Mouse (Mus musculus) left cerebral cortex, postnatal 10 days (tissue): ENCODE results near the gene Cbwd1. TPM values are rescaled to one million over a fixed set of nuclear protein-coding genes. Genes with fewer than 3 reads are reported as not detected.

Experiments
- DNase-seq, 2 experiments: peaks; one replicate each; pipeline ENCODE4 v3.0.0; 2021 to 2022; ENCODE audit warnings: low spot score in 2 of 2, mixed read lengths in 1 of 2; ENCODE audit errors: extremely low spot score in 1 of 2
- intact Hi-C: fragments of 180-260 bp; cut with DNase I; formaldehyde crosslinking; loops from one replicate; pipeline ENCODE4 v1.15.1; 2025
- total RNA-seq, 2 experiments: library from RNA; stranded (reverse); gene quantifications; 2 replicates each; pipeline ENCODE4 v1.2.3; 2021

The Cbwd1 gene
- total RNA-seq, result 10 to 100 TPM; 11.9 to 12.9 TPM

DNA sequence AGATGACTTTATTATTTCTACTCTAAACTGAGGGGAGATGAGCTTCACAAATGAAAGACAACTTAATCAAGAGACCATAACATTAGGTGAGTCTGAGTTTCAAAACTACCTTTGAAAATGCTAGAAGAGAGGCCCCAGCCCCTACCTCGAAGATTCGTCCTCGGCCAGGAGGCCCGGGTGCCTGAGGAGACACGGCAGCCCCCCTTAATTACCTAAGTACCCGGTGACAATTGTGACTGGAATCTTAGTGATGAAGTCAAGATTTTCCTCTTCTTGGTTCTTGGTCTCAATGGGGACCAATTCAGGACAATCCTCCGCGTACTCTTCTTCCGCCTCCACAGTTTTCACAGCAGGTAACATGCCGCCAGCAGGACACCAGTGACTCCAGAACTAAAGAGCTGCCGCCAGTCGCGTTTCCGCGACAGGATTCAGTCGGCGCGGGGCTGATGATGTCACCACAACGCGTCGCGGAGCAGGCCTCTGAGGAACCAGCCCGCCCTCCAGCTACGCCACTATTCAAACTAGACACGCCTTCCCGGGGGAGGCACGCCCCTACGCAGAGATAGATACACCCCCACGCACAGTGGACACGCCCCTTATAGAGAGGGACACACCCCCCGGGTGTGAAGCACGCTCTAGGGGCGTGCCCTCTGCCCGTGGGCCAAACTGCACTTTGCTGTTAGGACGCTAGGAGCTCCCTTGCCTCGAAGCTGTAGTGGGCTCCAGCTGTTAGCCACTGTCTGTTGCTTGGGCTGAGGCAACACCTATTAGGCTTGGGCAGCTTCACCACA is at the start of gene Cbwd1:
Gene Cbwd1, minus strand, starts transcription at position 439 of the 791 bp plus-strand sequence.
- DNase-seq, result peak; percentile 96 to 98
- intact Hi-C loops, result loop anchor here (10.0 kb wide), 2 partner anchors 143 to 373 kb away; no protein-coding TSS in a partner anchor

DNA sequence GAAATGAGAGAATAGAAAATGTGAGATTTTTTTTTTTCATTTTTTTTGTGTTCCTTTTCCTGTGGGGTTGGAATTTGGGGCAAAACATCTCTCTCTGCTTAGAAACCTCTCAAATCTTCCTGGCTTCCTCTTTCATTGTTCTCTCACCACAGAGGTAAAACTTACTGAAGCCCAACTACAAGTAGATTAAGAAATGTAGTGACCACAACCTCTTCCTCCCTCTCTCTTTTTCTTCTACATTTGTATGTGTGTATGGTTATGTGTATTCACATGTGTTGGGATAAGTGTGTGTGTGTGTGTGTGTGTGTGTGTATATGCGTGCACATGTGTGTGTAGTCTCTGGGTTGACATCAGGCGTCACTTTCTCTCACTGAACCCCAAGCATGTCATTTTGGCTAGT is 47.1 kb upstream of the Cbwd1 start:
- DNase-seq, result no peak
- intact Hi-C loops, result no loop called here

GRCm38 (mm10) chr19:25006686-25007085 is 45.3 kb upstream of the Cbwd1 start:
- intact Hi-C loops, result no loop called here
- no peak for DNase-seq

- DNase-seq, result no peak
- intact Hi-C loops, result no loop called here
Measured at GRCm38 (mm10) chr19:25003810-25004209, 42.4 kb upstream of the Cbwd1 start.

DNA sequence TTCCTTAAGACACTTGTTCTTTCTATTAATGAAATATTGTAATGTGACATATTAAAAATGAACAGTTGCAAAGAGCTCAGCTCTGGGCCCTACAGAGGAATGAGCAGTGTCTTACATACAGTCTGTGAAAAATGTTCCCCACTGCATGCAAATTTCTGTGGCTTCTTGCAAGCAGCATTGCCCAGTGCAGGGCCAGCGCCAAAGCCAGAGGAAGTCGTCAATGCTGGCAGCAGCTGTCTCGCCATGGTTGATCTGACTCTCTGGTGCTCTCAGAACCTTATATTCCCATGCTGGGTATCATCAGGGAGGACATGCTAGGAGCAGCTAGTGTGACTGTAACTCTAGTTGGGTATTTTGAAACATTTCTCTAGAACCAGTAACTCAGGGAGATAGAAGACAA is 41.4 kb upstream of the Cbwd1 start:
- intact Hi-C loops, result no loop called here
- DNase-seq, result no peak

DNA sequence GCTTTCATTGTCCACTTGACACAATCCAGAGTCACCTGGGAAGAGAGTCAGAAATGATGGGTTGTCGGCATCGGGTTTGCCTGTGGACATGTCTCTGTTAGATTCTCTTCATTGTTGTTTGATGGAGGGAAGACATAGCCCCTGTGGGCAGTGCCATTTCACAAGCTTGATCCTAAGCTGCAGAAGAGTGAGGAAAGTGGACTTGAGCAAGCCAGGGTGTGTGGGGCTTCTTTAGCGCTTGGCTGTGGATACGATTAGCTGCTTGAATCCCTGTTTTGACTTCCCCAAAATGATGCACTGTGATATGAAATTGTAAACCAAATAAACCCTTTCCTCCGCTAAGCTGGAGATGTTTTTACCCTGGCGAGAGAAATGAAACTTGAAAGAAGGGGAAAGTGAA is 40.6 kb upstream of the Cbwd1 start:
- no peak for DNase-seq
- intact Hi-C loops, result no loop called here

GRCm38 (mm10) chr19:25000153-25000552 is 38.7 kb upstream of the Cbwd1 start:
- DNase-seq, result no peak
- intact Hi-C loops, result no loop called here

DNA sequence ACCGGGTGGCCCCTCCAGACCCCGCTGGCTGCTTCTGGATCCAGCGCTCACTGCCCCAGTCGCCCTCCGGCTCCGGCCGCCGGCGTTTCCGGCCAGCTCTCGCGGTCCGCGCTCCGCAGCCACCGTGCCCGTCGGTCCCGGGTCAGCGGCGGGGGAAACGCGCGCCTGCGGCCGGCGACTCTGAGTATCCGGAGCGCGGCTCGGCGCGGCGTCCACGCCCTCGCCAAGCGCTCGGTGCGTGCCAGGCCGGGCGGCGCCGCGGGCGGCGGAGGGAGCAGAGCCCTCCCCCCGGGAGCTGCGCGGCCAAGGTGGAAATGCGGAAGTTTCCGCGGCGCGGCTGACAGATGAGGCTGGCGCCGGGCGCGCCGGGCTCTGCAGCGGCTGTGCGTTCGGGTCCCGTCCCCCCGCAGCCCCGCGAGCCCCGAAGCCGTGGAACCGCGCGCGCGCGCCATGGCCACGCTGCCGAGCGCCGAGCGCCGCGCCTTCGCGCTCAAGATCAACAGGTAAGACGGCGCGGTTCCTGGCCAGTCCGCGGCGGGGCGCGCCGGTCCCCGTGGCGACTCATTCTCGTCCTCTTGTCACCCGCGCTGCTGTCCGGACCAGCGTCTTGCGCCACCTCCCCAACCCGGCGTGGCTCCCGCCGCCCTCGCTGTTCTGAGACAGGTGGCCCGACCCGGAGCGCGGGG is 37.9 kb upstream of the Cbwd1 start, which contains the start of gene Dock8:
Gene Dock8, plus strand, starts transcription at position 334 of the 686 bp plus-strand sequence.
- intact Hi-C loops, result no loop called here
- DNase-seq, result peak in 1 of 2 experiments; percentile 70

DNA sequence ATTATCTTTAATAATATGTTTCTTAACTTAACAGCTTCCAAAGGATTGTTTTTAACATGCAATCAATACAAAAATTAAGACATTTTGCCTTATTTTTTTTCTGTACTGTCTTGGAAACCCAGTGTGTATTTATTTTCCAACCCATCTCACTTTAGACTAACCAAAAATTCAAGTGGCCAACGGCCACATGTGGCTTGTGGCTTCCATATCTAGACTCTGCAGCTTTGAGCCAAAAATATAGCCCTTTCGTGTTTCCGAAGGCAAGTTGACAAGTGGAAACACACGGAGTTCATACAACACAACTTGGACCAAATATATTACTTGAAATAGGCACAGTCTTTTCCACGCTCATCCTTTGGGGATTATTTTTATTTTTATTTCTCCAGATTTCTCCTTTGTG is 37.2 kb upstream of the Cbwd1 start:
- intact Hi-C loops, result no loop called here
- DNase-seq, result no peak

GRCm38 (mm10) chr19:24996815-24997704 is 35.6 kb upstream of the Cbwd1 start:
- no peak for DNase-seq
- intact Hi-C loops, result no loop called here

DNA sequence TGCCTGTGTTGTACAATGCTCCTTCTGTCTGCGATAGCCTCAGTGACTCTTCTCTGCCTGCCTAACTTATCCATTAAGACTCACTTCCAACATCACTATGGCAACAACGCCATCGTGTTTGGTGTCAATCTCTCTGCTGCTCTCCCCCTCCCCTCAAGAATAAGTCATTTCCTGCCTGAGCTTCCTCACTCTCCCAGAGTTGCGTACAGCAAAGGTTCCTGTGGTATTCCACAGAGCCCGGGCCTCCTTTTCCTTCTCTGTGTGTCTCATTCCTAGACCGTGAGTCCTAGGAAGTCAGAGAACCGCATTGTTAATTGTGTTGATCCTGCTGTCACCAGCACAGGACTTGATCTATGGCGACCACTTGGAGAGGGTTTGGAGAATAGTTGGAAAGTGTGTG is 33.5 kb upstream of the Cbwd1 start:
- DNase-seq, result no peak
- intact Hi-C loops, result no loop called here

GRCm38 (mm10) chr19:24993526-24993925 is 32.1 kb upstream of the Cbwd1 start:
- intact Hi-C loops, result no loop called here
- no peak for DNase-seq

DNA sequence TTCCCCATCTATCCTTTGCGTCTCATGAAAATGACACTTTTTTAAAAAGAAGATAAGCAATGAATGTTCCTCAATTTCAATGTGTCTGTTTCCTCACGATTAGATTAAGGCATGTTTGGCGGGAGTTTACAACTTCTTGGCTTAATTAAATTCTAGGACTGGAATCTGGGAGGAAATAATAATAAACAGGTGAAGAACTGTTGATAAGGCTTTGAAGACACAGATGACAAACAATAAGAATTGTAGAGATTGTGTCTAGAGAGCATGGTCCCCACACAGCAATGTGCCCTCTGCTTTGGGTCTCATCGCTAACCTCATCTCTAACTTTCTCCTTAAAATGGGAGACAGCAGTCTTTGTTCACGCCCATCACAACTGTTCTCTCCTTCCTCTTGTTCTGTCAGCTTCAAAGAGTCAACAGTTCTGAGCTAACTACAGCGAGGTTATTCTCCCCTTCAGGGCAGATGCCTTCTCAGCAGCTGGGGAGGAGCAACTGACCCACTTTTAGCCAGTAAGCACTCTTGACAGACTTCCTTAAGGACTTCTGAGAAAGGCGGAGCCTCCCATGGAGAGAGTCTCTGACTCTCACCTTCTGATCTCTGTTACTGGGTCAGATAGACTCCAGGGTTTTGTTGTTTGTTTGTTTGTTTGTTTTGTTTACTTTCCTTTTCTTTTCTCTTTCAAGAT is 28.9 kb upstream of the Cbwd1 start:
- intact Hi-C loops, result no loop called here
- no peak for DNase-seq

- intact Hi-C loops, result no loop called here
- no peak for DNase-seq
Measured at GRCm38 (mm10) chr19:24988831-24989230, 27.4 kb upstream of the Cbwd1 start.

DNA sequence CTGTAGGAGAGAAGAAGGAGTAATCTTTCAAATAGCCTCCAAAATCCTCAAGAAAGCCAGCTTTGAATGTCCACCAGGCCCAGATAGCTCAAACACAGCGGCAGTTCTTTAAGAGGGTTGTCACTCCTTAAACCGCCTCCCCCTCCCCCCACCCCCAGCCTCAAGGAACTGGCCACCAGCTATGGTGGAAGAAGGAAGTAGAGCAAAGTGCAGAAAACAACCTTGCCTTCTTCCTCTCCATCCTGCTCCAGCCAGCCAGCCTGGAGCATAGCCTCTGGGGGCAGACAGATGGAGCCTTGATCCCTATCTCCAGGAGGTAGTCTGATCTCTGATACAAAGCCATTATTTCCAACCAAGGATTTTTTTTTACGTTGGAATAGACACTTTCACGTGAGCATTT is 25.9 kb upstream of the Cbwd1 start:
- intact Hi-C loops, result no loop called here
- DNase-seq, result no peak

DNA sequence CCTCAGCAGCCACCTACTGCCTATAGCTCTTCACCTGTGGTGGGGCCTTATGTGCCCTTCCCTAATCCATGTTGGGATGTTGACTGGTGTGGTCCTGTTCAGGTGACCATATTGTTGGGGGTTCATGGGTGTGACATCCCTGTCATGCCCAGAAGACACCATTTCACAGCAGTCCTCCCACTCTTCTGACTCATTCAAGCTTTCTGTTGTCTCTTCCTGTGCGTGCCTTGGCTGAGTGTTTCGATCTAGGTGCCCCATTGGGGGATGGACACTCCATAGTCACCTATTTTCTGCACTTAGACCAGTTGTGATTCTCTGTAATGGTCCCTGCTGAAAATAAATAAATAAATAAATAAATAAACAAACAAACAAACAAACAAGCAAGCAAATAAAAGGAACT is 23.6 kb upstream of the Cbwd1 start:
- intact Hi-C loops, result no loop called here
- DNase-seq, result no peak

- intact Hi-C loops, result no loop called here
- no peak for DNase-seq
Measured at GRCm38 (mm10) chr19:24983857-24984498, 22.6 kb upstream of the Cbwd1 start.

- intact Hi-C loops, result no loop called here
- no peak for DNase-seq
Measured at GRCm38 (mm10) chr19:24983050-24983449, 21.6 kb upstream of the Cbwd1 start.
